Mouse (Mus musculus) cortical plate, adult 2 months (tissue): Measurements from ENCODE around the gene Lipe.
A peak's percentile ranks its signal among the peaks of the same experiment; 100 is the strongest.

Source experiments
- CTCF ChIP-seq: fragments of 200-500 bp; IDR thresholded peaks from 2 replicates; pipeline ENCODE4 v1.5.1; 2011; ENCODE audit warnings: mild to moderate bottlenecking, control low read depth, low read length; ENCODE audit not compliant: insufficient read depth; ENCODE audit errors: extremely low read depth
- POLR2A ChIP-seq: fragments of 200-500 bp; IDR thresholded peaks from 2 replicates; pipeline ENCODE4 v1.6.1; 2011; ENCODE audit warnings: mild to moderate bottlenecking, low read length, control low read depth; ENCODE audit not compliant: insufficient read depth; ENCODE audit errors: extremely low read depth

DNA sequence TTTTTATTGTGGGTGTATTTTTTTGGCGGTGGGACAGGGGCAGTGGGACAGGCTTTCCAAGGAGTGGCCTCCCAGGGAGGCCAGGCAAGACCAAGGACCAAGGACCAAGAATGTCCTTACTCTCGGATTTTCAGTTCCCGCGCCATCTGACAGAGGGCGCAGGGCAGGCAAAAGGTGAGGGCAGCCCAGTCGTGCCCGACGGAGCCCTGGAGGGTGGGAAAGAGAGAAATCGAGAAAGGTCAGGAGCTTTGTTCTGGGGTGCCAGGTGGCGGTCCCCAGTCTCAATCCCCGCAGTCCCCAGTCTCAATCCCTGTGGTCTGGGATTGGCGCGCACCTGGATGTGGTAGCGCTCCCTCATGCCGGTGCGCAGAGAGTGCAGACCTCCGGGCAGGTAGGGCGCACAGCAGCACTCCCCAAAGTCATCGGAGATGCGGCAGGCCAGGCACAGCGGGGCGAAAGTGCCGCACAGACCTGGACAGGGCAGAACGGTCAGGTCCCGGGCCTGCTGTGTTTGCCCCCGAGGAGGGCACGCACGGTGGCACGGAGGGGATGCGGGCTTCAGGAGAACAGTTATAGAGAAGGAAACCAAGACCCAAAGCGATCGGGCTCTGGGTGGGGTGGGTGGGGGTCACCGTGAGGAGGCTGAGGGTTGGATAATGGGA is 30.7 kb downstream of the Lipe start:
- TF ChIP-seq POLR2A (no peak), CTCF (0 out of 2 replicates have a peak, but pooled peaks have one; percentile 17)
